Mouse (Mus musculus): ENCODE measurements around the gene Mdga1. TPM values are rescaled to one million over a fixed set of nuclear protein-coding genes. Genes with fewer than 3 reads are reported as not detected.

The Mdga1 gene
- polyA plus RNA-seq, 2 experiments, result 0.75 to 1.7 TPM

- WGBS (ENCODE audit: insufficient replicate concordance), result 46% methylated on average over 5 of the region's 5 CpGs
- Histone ChIP-seq H3K4me2 (ENCODE audit: low read depth) (no peak overlapping the region), H3K36me3 (replicated peaks; ENCODE audit: control insufficient read depth, insufficient read depth, low read depth) (no peaks in the 10 kb centered on the region), H3K4me1 (replicated peaks; ENCODE audit: control insufficient read depth in 2 of 2, insufficient read depth in 2 of 2, low read length in 1 of 2) (no peaks in the 10 kb centered on the region), H3K9ac (replicated peaks) (no peak overlapping the region), H3K27me3 (ENCODE audit: control insufficient read depth, insufficient read depth, low read length) (no peaks in the 10 kb centered on the region), H3K9me3 (ENCODE audit: control insufficient read depth, low read length) (no peaks in the 10 kb centered on the region), H3K27ac (no peak overlapping the region), H3K4me3 (ENCODE audit: insufficient read depth in 1 of 2, low read depth in 2 of 2, low read length in 2 of 2) (no peak overlapping the region)
- TF ChIP-seq EP300 (IDR thresholded peaks at IDR 0.05; ENCODE audit: low read depth), result no peak
- TF ChIP-seq CTCF (IDR thresholded peaks at IDR 0.05; ENCODE audit: low read depth), result no peak
- no peak; the same call in 1 of the 2 replicates for ATAC-seq (ENCODE audit: insufficient read depth)
- DNase-seq (ENCODE audit: low read depth in 3 of 3, low spot score in 3 of 3), result no peak
These were observed 57.2 kb downstream of the Mdga1 start for GRCm38 (mm10) chr17:29912733-29913132.

DNA sequence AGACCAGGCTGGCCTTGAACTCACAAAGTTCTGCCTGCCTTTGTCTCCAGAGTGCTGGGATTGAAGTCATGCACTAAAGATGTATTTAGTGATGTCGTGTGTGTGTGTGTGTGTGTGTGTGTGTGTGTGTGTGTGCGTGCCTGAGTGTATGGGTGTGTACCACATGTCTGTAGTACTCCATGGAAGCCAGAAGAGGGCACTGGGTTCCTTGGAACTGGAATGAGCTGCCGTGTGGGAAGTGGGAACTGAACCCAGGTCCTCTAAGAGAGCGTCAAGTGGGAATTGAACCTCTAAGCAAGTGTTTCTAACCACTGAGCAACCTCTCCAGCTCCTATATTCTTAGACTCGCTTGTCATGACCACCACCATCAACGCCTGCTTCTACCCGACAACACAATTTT, 60.9 kb downstream of the Mdga1 start:
- ATAC-seq (ENCODE audit: insufficient read depth) (no peak), DNase-seq (ENCODE audit: low read depth in 3 of 3, low spot score in 3 of 3) (no peak)
- Histone ChIP-seq H3K9me3 (ENCODE audit: control insufficient read depth, low read length) (no peaks in the 10 kb centered on the region), H3K9ac (replicated peaks) (no peak overlapping the region), H3K27ac (no peak overlapping the region), H3K27me3 (ENCODE audit: control insufficient read depth, insufficient read depth, low read length) (no peaks in the 10 kb centered on the region), H3K4me3 (ENCODE audit: insufficient read depth in 1 of 2, low read depth in 2 of 2, low read length in 2 of 2) (no peak overlapping the region), H3K4me1 (replicated peaks; ENCODE audit: control insufficient read depth in 2 of 2, insufficient read depth in 2 of 2, low read length in 1 of 2) (no peaks in the 10 kb centered on the region), H3K36me3 (replicated peaks; ENCODE audit: control insufficient read depth, insufficient read depth, low read depth) (no peaks in the 10 kb centered on the region), H3K4me2 (ENCODE audit: low read depth) (no peak overlapping the region)
- 72% methylated on average over 7 of the region's 7 CpGs for WGBS (ENCODE audit: insufficient replicate concordance)
- TF ChIP-seq CTCF (IDR thresholded peaks at IDR 0.05; ENCODE audit: low read depth) (no peak), EP300 (IDR thresholded peaks at IDR 0.05; ENCODE audit: low read depth) (no peak)

DNA sequence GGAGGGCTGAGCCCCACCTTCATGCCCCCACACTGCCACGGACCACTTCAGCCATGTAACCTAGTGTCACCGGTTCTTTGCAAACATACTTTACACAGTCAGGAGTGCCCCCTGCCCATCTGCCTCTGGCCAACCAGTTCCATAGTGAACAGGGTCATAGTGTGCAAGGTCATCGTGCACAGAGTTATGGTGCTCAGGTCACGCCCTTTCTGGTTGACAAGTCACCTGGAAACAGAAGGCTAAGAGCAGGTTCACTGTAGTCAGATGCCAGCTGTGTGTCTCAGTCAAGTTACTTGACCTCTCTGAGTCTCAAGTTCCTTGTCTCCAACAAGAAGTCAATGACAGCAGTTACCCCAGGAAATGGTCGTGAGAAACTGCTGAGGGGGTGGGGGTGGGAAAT, 65.2 kb downstream of the Mdga1 start:
- whole genome bisulfite sequencing (ENCODE audit: insufficient replicate concordance), result 45% methylated on average over 5 of the region's 5 CpGs
- H3K4me3 ChIP-seq (ENCODE audit: insufficient read depth in 1 of 2, low read depth in 2 of 2, low read length in 2 of 2), result no peak overlapping the region
- no peaks in the 10 kb centered on the region for H3K27me3 ChIP-seq (ENCODE audit: control insufficient read depth, insufficient read depth, low read length)
- ATAC-seq (ENCODE audit: insufficient read depth), result no peak
- TF ChIP-seq CTCF (IDR thresholded peaks at IDR 0.05; ENCODE audit: low read depth) (no peak), EP300 (IDR thresholded peaks at IDR 0.05; ENCODE audit: low read depth) (no peak)
- H3K27ac ChIP-seq, result no peak overlapping the region
- H3K4me2 ChIP-seq (ENCODE audit: low read depth), result no peak overlapping the region
- no peaks in the 10 kb centered on the region for H3K4me1 ChIP-seq (replicated peaks; ENCODE audit: control insufficient read depth in 2 of 2, insufficient read depth in 2 of 2, low read length in 1 of 2)
- no peaks in the 10 kb centered on the region for H3K36me3 ChIP-seq (replicated peaks; ENCODE audit: control insufficient read depth, insufficient read depth, low read depth)
- H3K9ac ChIP-seq (replicated peaks), result no peak overlapping the region
- no peaks in the 10 kb centered on the region for H3K9me3 ChIP-seq (ENCODE audit: control insufficient read depth, low read length)
- no peak for DNase-seq (ENCODE audit: low read depth in 3 of 3, low spot score in 3 of 3)

DNA sequence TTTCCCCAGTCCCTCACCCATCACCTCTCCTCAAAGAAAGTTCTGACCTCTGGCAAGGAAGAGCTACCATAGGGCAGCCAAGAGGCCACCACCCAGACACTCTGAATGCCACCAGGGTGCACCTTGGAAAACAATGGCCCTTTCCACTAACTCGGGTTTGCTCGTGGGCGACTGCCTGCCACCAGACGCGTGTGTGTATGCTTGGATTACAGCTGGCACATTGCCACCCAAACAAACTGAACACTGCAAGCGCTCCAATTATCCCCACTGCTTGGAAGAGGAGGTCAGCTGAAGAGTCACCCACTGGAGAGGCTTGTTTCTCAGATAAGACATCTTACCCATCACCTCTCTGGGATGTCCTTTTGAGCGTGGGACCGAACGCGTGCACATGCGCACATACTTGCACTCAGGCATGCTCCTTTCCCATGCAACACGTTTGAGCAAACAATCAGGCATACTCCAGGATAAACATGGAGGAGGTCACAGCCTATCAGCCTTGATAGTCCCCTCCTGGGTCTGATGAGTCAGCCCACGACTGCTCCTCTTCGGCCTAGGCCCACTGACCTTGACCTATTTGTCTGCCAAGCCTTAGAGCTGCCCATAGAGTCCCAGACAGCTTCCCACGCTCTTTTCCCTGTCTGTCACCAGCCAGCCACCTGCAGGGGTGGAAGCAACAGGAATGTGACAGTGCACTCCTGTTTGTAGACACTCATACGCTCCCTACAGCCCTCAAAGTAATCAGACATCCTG, 67.3 kb downstream of the Mdga1 start:
- Histone ChIP-seq H3K27me3 (ENCODE audit: control insufficient read depth, insufficient read depth, low read length) (no peaks in the 10 kb centered on the region), H3K4me3 (ENCODE audit: insufficient read depth in 1 of 2, low read depth in 2 of 2, low read length in 2 of 2) (no peak overlapping the region), H3K9me3 (ENCODE audit: control insufficient read depth, low read length) (no peaks in the 10 kb centered on the region), H3K36me3 (replicated peaks; ENCODE audit: control insufficient read depth, insufficient read depth, low read depth) (no peaks in the 10 kb centered on the region), H3K4me1 (replicated peaks; ENCODE audit: control insufficient read depth in 2 of 2, insufficient read depth in 2 of 2, low read length in 1 of 2) (no peaks in the 10 kb centered on the region), H3K27ac (no peak overlapping the region), H3K4me2 (ENCODE audit: low read depth) (no peak overlapping the region), H3K9ac (replicated peaks) (no peak overlapping the region)
- ATAC-seq (ENCODE audit: insufficient read depth) (no peak), DNase-seq (ENCODE audit: low read depth in 3 of 3, low spot score in 3 of 3) (no peak)
- TF ChIP-seq CTCF (IDR thresholded peaks at IDR 0.05; ENCODE audit: low read depth) (no peak), EP300 (IDR thresholded peaks at IDR 0.05; ENCODE audit: low read depth) (no peak)
- 73% methylated on average over 16 of the region's 16 CpGs for whole genome bisulfite sequencing (ENCODE audit: insufficient replicate concordance)

DNA sequence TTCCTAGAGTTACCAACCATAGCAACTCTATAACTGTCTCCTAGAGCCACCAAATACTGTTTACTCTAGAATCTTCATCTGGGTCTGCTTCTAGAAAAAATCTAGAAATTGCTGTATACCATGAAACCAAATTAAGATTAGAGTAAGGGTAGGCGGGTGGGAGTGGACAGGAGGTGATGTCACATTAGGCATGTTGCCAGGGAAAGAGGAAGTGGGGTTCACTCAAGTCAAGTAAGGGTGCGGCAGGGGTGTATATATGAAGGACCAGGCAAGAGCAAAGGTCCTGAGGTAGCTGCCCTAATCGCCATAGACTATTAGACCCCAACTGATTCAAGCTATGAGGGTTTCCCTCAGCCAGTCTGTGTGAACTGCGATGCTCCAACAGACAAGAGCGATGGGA, 69.6 kb downstream of the Mdga1 start:
- no peak overlapping the region for H3K4me3 ChIP-seq (ENCODE audit: insufficient read depth in 1 of 2, low read depth in 2 of 2, low read length in 2 of 2)
- no peak for TF ChIP-seq CTCF (IDR thresholded peaks at IDR 0.05; ENCODE audit: low read depth)
- TF ChIP-seq EP300 (IDR thresholded peaks at IDR 0.05; ENCODE audit: low read depth), result no peak
- no peaks in the 10 kb centered on the region for H3K36me3 ChIP-seq (replicated peaks; ENCODE audit: control insufficient read depth, insufficient read depth, low read depth)
- DNase-seq (ENCODE audit: low read depth in 3 of 3, low spot score in 3 of 3) (no peak), ATAC-seq (ENCODE audit: insufficient read depth) (no peak)
- H3K4me2 ChIP-seq (ENCODE audit: low read depth), result no peak overlapping the region
- no peak overlapping the region for H3K9ac ChIP-seq (replicated peaks)
- H3K4me1 ChIP-seq (replicated peaks; ENCODE audit: control insufficient read depth in 2 of 2, insufficient read depth in 2 of 2, low read length in 1 of 2), result no peaks in the 10 kb centered on the region
- no peaks in the 10 kb centered on the region for H3K9me3 ChIP-seq (ENCODE audit: control insufficient read depth, low read length)
- H3K27ac ChIP-seq, result no peak overlapping the region
- H3K27me3 ChIP-seq (ENCODE audit: control insufficient read depth, insufficient read depth, low read length), result no peaks in the 10 kb centered on the region
- WGBS (ENCODE audit: insufficient replicate concordance), result 62% methylated on average over 5 of the region's 5 CpGs
